Mouse (Mus musculus) Patski (cell line): Measurements from ENCODE around the gene Utp18. TPM values are rescaled to one million over a fixed set of nuclear protein-coding genes. Genes with fewer than 3 reads are reported as not detected.
"Not testable (repeated sequence)": the region's sequence is repeated elsewhere in the genome, so short reads cannot be mapped to it uniquely, and the experiment has no call there.

Experiments
- ATAC-seq: fragments of 100-300 bp; one replicate; pipeline ENCODE4 v1.8.0; 2021
- CTCF ChIA-PET: fragments of 350-600 bp; sonication (Branson Sonifier 250); formaldehyde crosslinking; loops from one replicate; lab custom pipeline; 2022; ENCODE audit warnings: inconsistent platforms; lab: Charles Lee
- POLR2A ChIA-PET: fragments of 350-600 bp; sonication (Branson Sonifier 250); formaldehyde crosslinking; loops from one replicate; lab custom pipeline; 2022; ENCODE audit warnings: antibody characterized with exemption, inconsistent platforms; lab: Charles Lee
- DNase-seq: peaks from one replicate; pipeline ENCODE4 v3.0.0-alpha.2; 2011; ENCODE audit warnings: low read depth, low spot score
- H3K27me3 ChIP-seq: fragments of 371-371 bp; one replicate; pipeline ENCODE4 v1.5.1; 2021
- CTCF ChIP-seq: fragments of 100-300 bp; IDR thresholded peaks from one replicate; pipeline ENCODE4 v1.5.1; 2021
- in situ Hi-C: fragments of 300-500 bp; cut with MboI; formaldehyde crosslinking; loops from 3 replicates; pipeline ENCODE4 v1.11.1; 2018; ENCODE audit warnings: low pct_unique_long_range_greater_than_20kb, mixed read lengths
- polyA plus RNA-seq: library from polyadenylated mRNA; unstranded; gene quantifications from one replicate; pipeline ENCODE4 v1.2.3, GENCODE M21; 2021

The Utp18 gene
- polyA plus RNA-seq = 32.8 TPM

- DNase-seq = peak; percentile 72
- TF ChIP-seq CTCF = no peak
- H3K27me3 ChIP-seq = no peaks in the 10 kb centered on the region
- in situ Hi-C loops = no loop called here
- ATAC-seq = peak; percentile 85
- POLR2A ChIA-PET = no interaction called here
- CTCF ChIA-PET = no interaction called here
Observed at GRCm38 (mm10) chr11:93885572-93886410, at the start of gene Utp18, which contains the start of gene Mbtd1. Utp18 (minus strand) TSS chr11:93885766. Mbtd1 (plus strand) TSS chr11:93885852.

GRCm38 (mm10) chr11:93929106-93929505, 43.5 kb upstream of the Utp18 start:
- in situ Hi-C loops = no loop called here
- POLR2A ChIA-PET = no interaction called here
- DNase-seq (no peak), ATAC-seq (no peak)
- H3K27me3 ChIP-seq = no peaks in the 10 kb centered on the region
- CTCF ChIA-PET = no interaction called here
- TF ChIP-seq CTCF = peak; percentile 12

GRCm38 (mm10) chr11:93915019-93915418, 29.5 kb upstream of the Utp18 start:
- ATAC-seq, in situ Hi-C loops, CTCF ChIA-PET, POLR2A ChIA-PET, H3K27me3 ChIP-seq, DNase-seq: not testable (repeated sequence)

GRCm38 (mm10) chr11:93911603-93912002, 26.0 kb upstream of the Utp18 start:
- DNase-seq (no peak), ATAC-seq (no peak)
- in situ Hi-C loops = no loop called here
- ChIA-PET CTCF (no interaction called here), POLR2A (no interaction called here)
- TF ChIP-seq CTCF = no peak
- no peaks in the 10 kb centered on the region for H3K27me3 ChIP-seq

GRCm38 (mm10) chr11:93908829-93909228, 23.3 kb upstream of the Utp18 start:
- ATAC-seq (peak; percentile 54), DNase-seq (no peak)
- ChIA-PET CTCF (no interaction called here), POLR2A (no interaction called here)
- in situ Hi-C loops = no loop called here
- no peaks in the 10 kb centered on the region for H3K27me3 ChIP-seq
- no peak for TF ChIP-seq CTCF

- DNase-seq = no peak
- no peaks in the 10 kb centered on the region for H3K27me3 ChIP-seq
- in situ Hi-C loops = no loop called here
- ChIA-PET POLR2A (no interaction called here), CTCF (interaction anchor here (1.3 kb wide), 1 partner anchor 34 kb away, joined by 3 read pairs; no protein-coding TSS in a partner anchor)
- no peak for ATAC-seq
- no peak for TF ChIP-seq CTCF
Observed at GRCm38 (mm10) chr11:93907839-93908238, 22.3 kb upstream of the Utp18 start.

- POLR2A ChIA-PET = no interaction called here
Observed at GRCm38 (mm10) chr11:93906834-93907233, 21.3 kb upstream of the Utp18 start.

GRCm38 (mm10) chr11:93897732-93898131, 12.2 kb upstream of the Utp18 start:
- no peak for TF ChIP-seq CTCF
- ChIA-PET POLR2A (no interaction called here), CTCF (interaction anchor here (1.3 kb wide), 1 partner anchor 9 kb away, joined by 3 read pairs; no protein-coding TSS in a partner anchor)
- no peaks in the 10 kb centered on the region for H3K27me3 ChIP-seq
- in situ Hi-C loops = no loop called here
- DNase-seq (no peak), ATAC-seq (no peak)

More at GRCm38 (mm10) chr11:93906834-93907233, 21.3 kb upstream of the Utp18 start:
- in situ Hi-C loops = no loop called here
- DNase-seq (no peak), ATAC-seq (no peak)
- CTCF ChIA-PET = interaction anchor here (1.3 to 1.5 kb wide), 2 partner anchors 10 to 35 kb away, joined by 3 read pairs; no protein-coding TSS in a partner anchor
- no peaks in the 10 kb centered on the region for H3K27me3 ChIP-seq
- TF ChIP-seq CTCF = no peak

GRCm38 (mm10) chr11:93887080-93887447, 1.5 kb upstream of the Utp18 start:
- H3K27me3 ChIP-seq = no peaks in the 10 kb centered on the region
- CTCF ChIA-PET = no interaction called here
- ATAC-seq (no peak), DNase-seq (no peak)
- no peak for TF ChIP-seq CTCF
- in situ Hi-C loops = no loop called here
- POLR2A ChIA-PET = no interaction called here

- ChIA-PET CTCF (no interaction called here), POLR2A (no interaction called here)
- TF ChIP-seq CTCF = no peak
- DNase-seq (no peak), ATAC-seq (no peak)
- no peaks in the 10 kb centered on the region for H3K27me3 ChIP-seq
- in situ Hi-C loops = no loop called here
Observed at GRCm38 (mm10) chr11:93886411-93887079, 979 bp upstream of the Utp18 start.

GRCm38 (mm10) chr11:93884901-93885571, 530 bp downstream of the Utp18 start:
- H3K27me3 ChIP-seq = no peaks in the 10 kb centered on the region
- DNase-seq (no peak), ATAC-seq (peak; percentile 68)
- TF ChIP-seq CTCF = no peak
- ChIA-PET POLR2A (no interaction called here), CTCF (no interaction called here)
- in situ Hi-C loops = no loop called here
